Mouse (Mus musculus) thymus, postnatal 10 days (tissue): ENCODE results near the gene Dhx30.
"Not testable (repeated sequence)": the region's sequence is repeated elsewhere in the genome, so short reads cannot be mapped to it uniquely, and the experiment has no call there.

Experiments used
- DNase-seq, 2 experiments: peaks; one replicate each; pipeline ENCODE4 v3.0.0; 2021; ENCODE audit warnings: low spot score in 2 of 2

Gene Dhx30

GRCm38 (mm10) chr9:110094761-110095160 lies 22.9 kb downstream of the Dhx30 start:
- DNase-seq = no peak

- peak in 1 of 2 experiments; percentile 39 for DNase-seq
Measured at GRCm38 (mm10) chr9:110093303-110093702, 24.3 kb downstream of the Dhx30 start.

GRCm38 (mm10) chr9:110085693-110086092 lies 31.9 kb downstream of the Dhx30 start:
- no peak for DNase-seq

GRCm38 (mm10) chr9:110084201-110084964 lies 33.2 kb downstream of the Dhx30 start:
- DNase-seq = no peak

GRCm38 (mm10) chr9:110081066-110081465 lies 36.6 kb downstream of the Dhx30 start:
- DNase-seq = no peak

GRCm38 (mm10) chr9:110076468-110076867 lies 41.2 kb downstream of the Dhx30 start:
- DNase-seq = not testable (repeated sequence)

- DNase-seq = peak; percentile 77 to 91
Measured at GRCm38 (mm10) chr9:110071843-110072242, 45.8 kb downstream of the Dhx30 start.

- DNase-seq = no peak
Measured at GRCm38 (mm10) chr9:110071011-110071410, 46.6 kb downstream of the Dhx30 start.

GRCm38 (mm10) chr9:110070358-110070757 lies 47.3 kb downstream of the Dhx30 start:
- no peak for DNase-seq

- no peak for DNase-seq
Measured at GRCm38 (mm10) chr9:110068745-110069144, 48.9 kb downstream of the Dhx30 start.

GRCm38 (mm10) chr9:110064641-110065040 lies 53.0 kb downstream of the Dhx30 start:
- DNase-seq = no peak

GRCm38 (mm10) chr9:110062861-110063260 lies 54.8 kb downstream of the Dhx30 start:
- DNase-seq = peak; percentile 31 to 39

GRCm38 (mm10) chr9:110062405-110062804 lies 55.2 kb downstream of the Dhx30 start:
- peak; percentile 72 to 75 for DNase-seq

GRCm38 (mm10) chr9:110060761-110061160 lies 56.9 kb downstream of the Dhx30 start:
- DNase-seq = peak; percentile 55 to 57

GRCm38 (mm10) chr9:110057200-110057599 lies 60.4 kb downstream of the Dhx30 start:
- DNase-seq = no peak

- no peak for DNase-seq
Measured at GRCm38 (mm10) chr9:110054781-110055180, 62.8 kb downstream of the Dhx30 start.

GRCm38 (mm10) chr9:110054080-110054421 lies 63.6 kb downstream of the Dhx30 start:
- DNase-seq = no peak

- no peak for DNase-seq
Measured at GRCm38 (mm10) chr9:110053305-110054079, 64.1 kb downstream of the Dhx30 start.

- DNase-seq = no peak
Measured at GRCm38 (mm10) chr9:110052951-110053304, 64.7 kb downstream of the Dhx30 start.

- no peak for DNase-seq
Measured at GRCm38 (mm10) chr9:110051869-110052661, 65.6 kb downstream of the Dhx30 start.

GRCm38 (mm10) chr9:110051184-110051583 lies 66.4 kb downstream of the Dhx30 start:
- DNase-seq = no peak

GRCm38 (mm10) chr9:110047857-110048256 lies 69.8 kb downstream of the Dhx30 start:
- no peak for DNase-seq
